Mouse (Mus musculus): Measurements from ENCODE around the gene AC170998.1.
"Not testable (repeated sequence)": the region's sequence is repeated elsewhere in the genome, so short reads cannot be mapped to it uniquely, and the experiment has no call there.

GRCm38 (mm10) chr17:28774303-28774702 lies 48.4 kb downstream of the AC170998.1 start:
- TF ChIP-seq CTCF (IDR thresholded peaks at IDR 0.05; ENCODE audit: low read depth, low read length) = peak; percentile 43
- not testable (repeated sequence) for TF ChIP-seq EP300 (IDR thresholded peaks at IDR 0.05; ENCODE audit: insufficient read depth, low read depth, low read length)
